Mouse (Mus musculus) neutrophil, adult 83 days (primary cell): Measurements from ENCODE around the gene Srprb. TPM values are rescaled to one million over a fixed set of nuclear protein-coding genes. Genes with fewer than 3 reads are reported as not detected.

ENCODE experiments used
- total RNA-seq, 2 experiments: library from RNA; stranded (reverse); gene quantifications; one replicate each; pipeline ENCODE4 v1.2.4; 2023

Srprb gene
- total RNA-seq, result 1 to 10 TPM; 7.3 to 8.7 TPM

DNA sequence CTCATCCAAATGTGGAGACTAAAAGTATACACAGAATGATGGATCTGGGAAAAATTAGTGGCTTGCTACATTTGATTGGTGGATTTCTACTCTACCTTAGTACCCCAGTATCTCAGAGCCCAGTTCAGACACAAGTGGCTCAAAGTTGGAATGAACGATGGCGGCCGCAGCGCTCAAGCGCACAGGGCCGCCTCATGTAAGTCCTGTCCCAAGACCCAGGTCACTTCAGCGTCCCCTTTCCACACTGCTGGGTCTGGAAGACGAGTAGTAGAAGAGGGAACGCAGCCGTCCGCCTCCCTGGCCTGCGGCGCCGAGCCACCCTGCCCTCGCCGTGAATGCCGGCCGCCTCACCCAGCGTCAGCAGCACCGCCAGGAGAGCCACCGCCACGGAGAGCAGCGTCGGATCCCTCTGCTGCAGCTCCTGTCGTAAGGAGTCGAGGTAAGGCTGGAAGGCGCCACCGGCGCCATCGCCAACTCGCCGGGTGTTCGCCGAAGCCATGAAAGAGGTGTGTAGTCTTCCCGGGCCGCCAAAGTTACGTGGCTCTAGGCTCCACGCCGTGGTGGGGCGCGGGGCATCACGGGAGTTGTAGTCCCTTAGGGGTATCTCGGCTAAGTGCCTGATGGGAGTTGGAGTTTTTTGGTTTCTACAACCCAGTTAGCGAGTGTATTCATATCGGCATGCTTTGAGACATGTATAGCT lies at the start of gene Srprb:
TSS of gene Srprb (minus strand) at position 577 of the 700 bp plus-strand sequence.

DNA sequence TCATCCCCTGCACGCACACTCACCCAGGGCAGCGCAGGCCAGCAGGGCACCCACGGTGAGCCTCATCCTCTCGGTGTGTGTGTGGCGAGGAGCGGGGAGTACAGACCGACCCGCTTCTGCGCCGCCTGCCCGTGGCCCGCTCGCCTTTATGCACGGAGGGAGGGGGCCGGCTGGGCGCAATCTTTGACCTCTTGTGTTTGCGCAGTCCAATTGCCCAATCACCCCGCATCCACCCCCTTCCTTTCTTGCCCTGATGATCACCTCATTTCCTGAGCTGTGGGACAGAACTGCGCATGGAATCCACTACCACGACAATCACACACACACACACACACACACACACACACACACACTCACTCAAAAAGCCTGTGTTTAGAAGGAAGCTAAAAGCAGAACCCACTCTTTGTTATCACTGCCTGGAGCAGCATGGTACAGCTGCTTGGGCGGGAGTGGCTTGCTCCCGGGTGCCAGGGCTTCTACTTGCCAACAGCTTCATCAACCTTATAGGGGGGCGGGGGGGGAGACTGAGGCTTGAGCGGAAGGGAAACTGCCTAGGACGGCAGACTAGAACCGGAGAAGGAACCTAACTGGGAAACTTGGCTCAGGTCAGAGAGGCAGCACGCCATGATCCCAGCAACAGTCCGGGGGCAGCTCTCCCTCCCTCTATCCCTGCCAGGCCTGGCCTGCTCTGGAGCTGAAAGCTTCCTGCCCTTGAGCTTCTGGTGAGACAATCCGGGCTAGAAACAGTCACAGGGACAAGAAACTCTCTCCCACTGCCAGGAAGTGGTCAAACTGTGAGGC lies 28.4 kb upstream of the Srprb start, which contains the start of the genes Gm20425 and Trf:
TSS of gene Gm20425 (minus strand) at position 157 of the 801 bp plus-strand sequence.
TSS of gene Trf (minus strand) at position 294 of the 801 bp plus-strand sequence.

Other genes with a start within 250 kb of the Srprb start
- not detected for gene Slco2a1, start 213.4 kb downstream of the Srprb start, total RNA-seq
- under 1 TPM in 1 of 2 experiments, not detected in 1; 0.07 TPM for gene Rab6b, start 90.3 kb downstream of the Srprb start, total RNA-seq
- 1 to 10 TPM; 1.8 to 6.0 TPM for gene Gm20425, start 28.2 kb upstream of the Srprb start, total RNA-seq
- gene Trf, start 28.3 kb upstream of the Srprb start, total RNA-seq, result 10 to 100 TPM; 96.1 to 98.7 TPM
- gene 1300017J02Rik, start 102.9 kb upstream of the Srprb start, total RNA-seq, result 1 to 10 TPM; 2.0 to 4.9 TPM
- gene Topbp1, start 103.1 kb upstream of the Srprb start, total RNA-seq, result 10 to 100 TPM; 81.9 to 84.5 TPM
- 10 to 100 TPM; 78.9 to 80.9 TPM for gene Cdv3, start 163.7 kb upstream of the Srprb start, total RNA-seq